Mouse (Mus musculus) lung, adult 2 months (tissue): ENCODE results near the gene Sema3g.

Experiments used
- CTCF ChIP-seq: fragments of 200-500 bp; IDR thresholded peaks from 2 replicates; pipeline ENCODE4 v1.5.1; 2011; ENCODE audit warnings: mild to moderate bottlenecking, low read length, control low read depth; ENCODE audit not compliant: insufficient read depth
- POLR2A ChIP-seq: fragments of 200-500 bp; IDR thresholded peaks from 2 replicates; pipeline ENCODE4 v1.6.1; 2011; ENCODE audit warnings: low read depth, mild to moderate bottlenecking, control low read depth, low read length, borderline replicate concordance; ENCODE audit errors: extremely low read depth

DNA sequence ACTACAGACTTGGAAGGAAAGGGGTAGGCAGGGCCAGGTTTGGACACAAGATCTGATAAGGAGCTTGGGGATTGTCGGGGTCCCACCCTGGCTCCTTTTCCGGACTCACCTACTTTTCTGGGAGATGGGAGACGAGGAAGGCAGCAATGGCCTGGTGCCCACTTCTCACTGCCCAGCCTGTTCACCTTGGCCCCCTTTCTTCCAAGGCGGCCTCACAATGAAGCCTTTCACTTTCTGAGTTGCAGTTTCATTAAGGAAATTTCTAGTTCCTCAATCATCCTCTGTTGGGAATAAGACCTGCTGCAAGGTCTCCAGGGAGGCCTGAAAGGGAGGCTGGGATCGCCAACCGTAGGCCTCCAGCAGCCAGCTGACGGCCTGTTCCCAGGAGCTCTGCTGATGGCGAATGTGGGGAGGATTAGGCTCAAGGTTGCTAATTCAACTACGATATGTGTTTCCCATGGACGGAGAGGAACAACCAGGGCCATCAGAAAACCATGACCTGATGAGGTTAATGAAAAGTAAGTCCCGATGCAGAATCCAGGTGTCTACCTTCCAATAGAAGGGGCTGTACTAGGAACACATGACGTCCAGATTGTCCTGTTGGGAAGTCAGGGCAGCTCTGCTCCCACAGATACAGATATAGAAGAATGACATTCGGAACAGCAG lies 14.9 kb downstream of the Sema3g start:
- TF ChIP-seq POLR2A, result no peak; the same call in 1 of the 2 replicates
- no peak for TF ChIP-seq CTCF
